Mouse (Mus musculus) cerebellum, postnatal 36 days (tissue): ENCODE measurements at regions not wholly inside any gene's neighbourhood (a gene's known extent, or its start where the extent isn't known, plus 50 kb on each side); places are given as distances from the start of the nearest gene placed in this dataset.

Source experiments
- DNase-seq, 2 experiments: peaks; one replicate each; pipeline ENCODE4 v3.0.0; 2021 to 2022; ENCODE audit warnings: mixed read lengths in 2 of 2

GRCm38 (mm10) chr15:32110659-32111058 is 66.4 kb upstream of the Tas2r119 start:
- DNase-seq: no peak
